Mouse (Mus musculus) frontal cortex, adult (tissue): ENCODE results near the gene Gpr156.
"Not testable (repeated sequence)": the region's sequence is repeated elsewhere in the genome, so short reads cannot be mapped to it uniquely, and the experiment has no call there.

Experiments
- ATAC-seq: cut with Nextera tagmentation; 2 replicates; pipeline ENCODE4 v1.9.2; 2017; ENCODE audit warnings: mild to moderate bottlenecking, moderate library complexity, mixed read lengths; ENCODE audit not compliant: low TSS enrichment

The Gpr156 gene

DNA sequence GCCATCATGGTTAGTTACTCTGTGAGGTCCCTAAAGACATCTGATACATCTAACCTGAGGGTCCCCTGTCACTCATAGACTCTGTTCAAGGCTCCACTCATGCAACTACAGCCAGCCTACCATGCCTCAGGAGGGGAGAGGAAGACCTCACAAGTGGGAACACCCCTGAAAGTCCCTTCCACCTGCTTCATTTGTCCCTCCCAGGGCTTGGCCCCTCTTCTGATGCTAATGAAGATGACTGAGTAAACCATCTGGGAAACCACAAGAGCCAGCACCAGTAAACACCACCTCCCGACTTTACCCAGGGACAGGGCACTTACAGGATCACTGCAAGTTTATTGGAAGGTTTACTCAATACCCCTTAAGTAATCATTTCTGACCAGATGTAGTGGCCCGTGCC lies 85.5 kb downstream of the Gpr156 start:
- no peak for ATAC-seq

DNA sequence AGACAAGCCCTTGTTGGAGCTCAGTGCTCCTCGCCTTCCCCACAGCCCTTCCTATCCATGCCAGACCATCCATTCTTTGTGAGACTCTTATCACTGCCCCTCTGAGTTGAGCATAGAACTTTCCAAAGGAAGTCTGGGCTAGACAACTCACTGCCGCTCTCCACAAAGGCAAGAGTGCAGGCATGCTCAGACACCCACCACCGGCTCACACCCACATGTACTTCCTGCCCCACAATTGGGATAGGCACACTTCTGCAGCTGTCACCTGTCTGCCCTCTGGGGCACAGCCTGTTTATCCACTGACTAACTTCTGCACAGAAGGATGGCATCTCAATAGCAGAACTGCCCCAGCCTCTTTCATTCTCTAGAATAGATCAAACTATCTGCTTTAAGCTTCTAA lies 86.2 kb downstream of the Gpr156 start:
- no peak for ATAC-seq

DNA sequence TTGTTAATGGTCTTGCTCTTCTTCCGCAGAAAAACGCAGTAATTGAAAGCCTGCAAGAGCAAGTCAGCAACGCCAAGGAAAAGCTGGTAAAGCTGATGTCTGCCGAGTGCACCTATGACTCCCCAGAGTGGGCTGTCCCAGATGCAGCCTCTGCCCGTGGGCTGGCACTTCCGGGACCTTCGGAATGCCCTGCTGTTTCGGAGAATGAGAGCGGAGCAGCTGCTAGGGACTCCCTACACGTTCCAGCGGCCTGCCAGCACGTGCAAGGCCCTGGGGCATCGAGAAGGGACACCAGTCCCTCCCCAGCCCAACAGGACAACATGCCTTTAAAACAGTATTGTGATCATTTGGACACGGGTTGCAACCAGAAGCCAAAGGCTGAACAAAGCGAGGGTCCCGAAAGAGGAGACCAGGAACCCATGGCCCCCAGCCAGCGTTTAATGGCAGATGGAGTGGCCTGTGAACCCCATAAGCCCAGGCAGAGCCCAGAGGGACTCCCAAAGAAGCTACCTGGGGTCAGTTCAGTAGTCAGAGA lies 88.3 kb downstream of the Gpr156 start:
- no peak for ATAC-seq

DNA sequence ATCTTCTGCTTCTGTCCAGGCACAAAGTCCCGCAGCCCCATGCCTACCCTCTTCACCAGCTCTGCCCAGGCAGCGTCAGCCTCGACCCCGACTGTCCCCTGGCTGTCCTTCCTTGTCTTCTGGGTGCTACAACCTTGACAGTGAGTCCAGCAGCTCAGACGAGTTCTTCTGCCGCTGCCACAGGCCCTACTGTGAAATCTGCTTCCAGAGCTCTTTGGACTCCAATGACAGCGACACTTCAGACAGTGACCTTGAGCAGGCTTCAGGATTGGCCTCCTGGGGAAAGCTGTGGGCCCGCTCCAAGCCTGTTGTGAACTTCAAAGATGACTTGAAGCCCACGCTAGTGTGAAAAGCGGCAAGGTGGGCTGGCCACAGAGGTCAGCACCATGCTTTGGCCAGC lies 89.2 kb downstream of the Gpr156 start:
- no peak for ATAC-seq

DNA sequence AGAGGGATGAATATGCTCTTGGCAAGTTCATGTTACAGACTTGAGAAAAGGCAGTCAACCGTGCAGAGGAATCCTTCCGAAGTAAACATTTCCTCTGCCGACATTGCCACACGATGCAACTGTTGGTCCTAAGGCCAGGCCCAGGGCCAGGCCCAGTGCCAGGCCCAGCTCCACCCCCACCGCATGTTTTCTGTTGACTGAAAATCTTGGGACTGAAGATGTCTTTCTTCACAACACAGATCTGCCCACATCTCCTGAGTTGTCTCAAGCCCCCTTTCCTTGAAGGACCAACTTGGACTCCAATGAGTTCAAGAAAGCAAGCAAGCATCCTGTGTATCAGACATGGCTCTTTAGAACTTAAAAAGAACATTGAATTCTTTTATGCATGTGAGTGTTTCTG lies 92.1 kb downstream of the Gpr156 start:
- no peak for ATAC-seq

DNA sequence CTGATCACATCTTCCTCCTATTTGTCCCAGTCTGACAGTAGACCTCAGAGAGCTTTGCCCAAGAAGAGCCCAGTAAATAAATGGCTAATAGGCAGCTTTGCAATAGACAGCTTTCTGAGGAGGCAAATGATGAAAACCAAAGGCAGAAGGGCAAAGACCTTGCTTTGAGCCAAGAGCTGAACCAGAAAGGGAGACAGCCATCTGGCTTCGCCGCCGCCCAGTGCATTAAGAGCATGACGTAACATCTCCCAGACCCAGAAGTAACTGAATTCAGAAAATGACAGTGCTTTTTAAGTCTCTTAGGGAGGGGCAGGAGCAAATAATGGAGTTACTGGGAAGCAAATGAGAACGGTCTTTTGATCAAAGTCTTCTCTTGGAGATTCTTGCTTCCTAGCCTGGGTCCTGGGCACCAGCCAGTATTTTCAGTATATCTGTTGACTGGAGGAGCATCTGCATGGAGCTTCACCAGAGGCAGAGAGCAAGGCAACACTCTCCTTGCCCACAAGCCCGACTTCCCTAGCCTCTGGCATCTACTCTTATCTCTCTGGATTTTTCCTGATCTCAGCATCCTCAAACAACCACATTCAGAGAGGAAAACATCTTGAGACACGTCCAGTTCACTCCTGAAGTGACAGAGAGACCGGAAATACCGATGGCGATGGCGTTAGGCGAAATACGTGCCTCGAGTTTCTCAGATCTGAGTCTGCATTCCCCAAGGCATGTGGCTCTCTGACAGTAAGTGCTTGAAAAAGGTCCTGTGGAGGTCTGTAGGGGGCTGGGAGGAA lies 92.9 kb downstream of the Gpr156 start:
- ATAC-seq = no peak

DNA sequence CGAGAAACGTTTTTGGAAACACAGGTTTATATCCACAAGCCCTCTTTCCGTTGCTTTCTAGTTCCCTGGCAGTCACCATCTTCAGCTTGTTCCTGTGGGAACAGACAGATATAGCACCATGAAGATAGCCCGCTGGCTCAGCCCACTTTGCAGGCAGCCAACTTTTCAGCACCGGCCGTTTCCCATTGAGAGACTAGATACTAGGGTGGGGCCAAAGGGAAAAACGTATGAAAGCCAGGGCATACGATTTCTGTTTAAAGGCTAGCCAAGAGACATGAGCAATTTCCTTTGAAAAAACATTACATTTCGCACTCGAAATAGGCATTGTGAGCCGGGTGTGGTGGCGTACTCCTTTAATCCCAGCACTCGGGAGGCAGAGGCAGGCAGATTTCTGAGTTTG lies 95.2 kb downstream of the Gpr156 start:
- ATAC-seq = 0 out of 2 replicates have a peak, but pooled peaks have one; percentile 27

DNA sequence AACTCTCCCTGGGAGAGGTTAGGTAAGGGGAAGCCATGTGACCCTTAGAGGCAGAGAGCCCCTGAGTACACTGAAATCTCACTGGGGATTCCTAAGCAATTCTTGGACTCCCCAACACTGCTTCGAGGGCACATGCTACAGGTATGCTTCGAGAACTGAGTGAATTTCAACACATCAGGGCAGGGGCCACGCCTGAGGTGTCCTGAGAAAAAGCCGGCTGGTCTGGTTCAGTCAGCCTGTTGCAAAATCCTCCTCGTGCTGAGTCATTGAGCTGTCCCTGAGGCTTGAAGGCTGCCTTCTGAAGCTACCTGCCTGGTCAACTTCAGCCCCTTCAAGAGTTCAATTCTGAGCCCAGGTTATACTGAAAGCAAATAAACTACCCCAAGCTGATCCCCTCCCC lies 96.1 kb downstream of the Gpr156 start:
- no peak for ATAC-seq

DNA sequence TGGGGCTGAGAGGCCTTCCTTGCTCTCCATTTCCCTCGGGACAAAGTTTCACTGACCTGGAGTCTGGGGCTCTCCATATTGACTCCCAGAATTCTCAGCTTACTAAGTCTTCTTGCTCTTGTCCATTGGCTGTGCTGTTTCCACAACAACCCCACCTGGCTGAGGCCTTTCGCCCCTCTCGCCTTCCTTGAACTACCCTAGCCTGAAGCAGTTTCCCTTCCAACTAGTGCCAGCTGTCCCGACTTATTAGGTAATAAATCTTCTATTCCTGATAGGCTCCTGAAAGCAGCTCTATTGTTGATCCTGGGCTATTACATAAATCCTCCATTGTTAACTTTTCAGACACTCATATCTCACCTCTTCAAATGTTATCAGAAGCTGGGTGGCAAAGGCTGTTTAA lies 96.6 kb downstream of the Gpr156 start:
- no peak for ATAC-seq

DNA sequence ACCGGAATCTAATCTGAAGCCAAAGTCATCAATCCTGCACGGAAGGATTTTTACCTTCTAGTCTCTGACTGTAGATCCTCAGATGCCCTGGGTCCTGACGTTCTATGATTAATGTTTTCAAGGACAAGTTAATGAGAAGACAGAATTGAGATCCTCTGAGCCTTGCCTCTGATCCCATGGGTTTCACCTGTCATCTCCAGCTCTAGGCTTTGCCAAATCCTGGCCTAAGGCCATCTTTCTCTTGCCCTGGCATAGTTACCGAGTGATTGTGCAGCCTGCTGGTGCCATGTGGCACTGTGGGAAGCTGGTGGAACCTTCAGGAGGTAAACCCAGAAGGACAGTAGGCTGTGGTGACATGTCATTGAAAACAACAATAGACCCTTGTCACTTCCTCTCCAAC lies 98.7 kb downstream of the Gpr156 start:
- ATAC-seq = no peak

DNA sequence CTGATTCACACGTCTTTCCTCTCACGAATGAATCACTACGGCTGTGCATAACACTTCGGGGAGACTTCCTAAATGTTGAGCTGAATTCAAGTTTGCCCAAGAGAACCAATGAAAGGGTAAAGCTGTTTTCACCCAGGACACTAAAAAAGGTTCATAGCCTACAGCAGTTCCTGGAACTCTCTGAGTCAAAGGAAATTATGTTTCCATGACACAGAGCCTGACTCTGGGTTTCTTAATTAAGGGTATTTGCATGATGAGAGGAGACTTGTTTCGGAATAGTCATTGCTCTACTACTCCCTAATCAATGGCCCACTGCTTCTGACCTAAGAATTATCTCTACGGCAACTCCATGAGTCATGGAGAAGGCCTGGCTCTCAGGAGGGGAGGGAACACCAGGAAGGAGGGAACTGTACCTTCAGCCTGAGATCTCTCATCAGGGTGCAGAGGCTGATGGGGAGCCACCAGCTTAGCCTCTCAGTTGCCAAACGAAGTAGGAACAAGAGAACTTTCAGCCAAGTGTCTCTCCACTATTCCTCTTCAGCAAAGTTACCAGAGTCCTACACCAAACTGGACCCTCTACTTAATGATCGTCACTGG lies 100.7 kb downstream of the Gpr156 start:
- no peak for ATAC-seq

DNA sequence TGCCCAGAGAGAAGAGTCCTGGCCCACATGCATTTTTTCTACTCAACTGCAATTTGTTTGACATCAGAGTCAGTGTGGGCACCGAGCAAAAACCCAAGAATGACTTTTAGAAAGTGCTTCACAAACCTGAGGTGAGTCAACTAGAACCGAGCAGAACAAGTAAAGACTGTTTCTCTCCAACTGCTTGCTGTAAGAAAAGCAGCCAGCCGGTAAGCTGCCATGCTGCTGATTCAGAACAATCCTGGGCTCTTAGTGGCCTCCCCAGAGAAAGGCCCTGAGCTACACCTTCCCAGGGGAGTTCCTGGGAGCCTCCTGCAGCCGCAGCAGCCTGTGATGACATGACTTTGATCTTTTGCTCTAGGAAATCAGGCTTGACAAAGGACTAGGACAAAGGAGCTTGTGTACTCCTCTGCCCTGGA lies 101.7 kb downstream of the Gpr156 start:
- ATAC-seq = no peak

DNA sequence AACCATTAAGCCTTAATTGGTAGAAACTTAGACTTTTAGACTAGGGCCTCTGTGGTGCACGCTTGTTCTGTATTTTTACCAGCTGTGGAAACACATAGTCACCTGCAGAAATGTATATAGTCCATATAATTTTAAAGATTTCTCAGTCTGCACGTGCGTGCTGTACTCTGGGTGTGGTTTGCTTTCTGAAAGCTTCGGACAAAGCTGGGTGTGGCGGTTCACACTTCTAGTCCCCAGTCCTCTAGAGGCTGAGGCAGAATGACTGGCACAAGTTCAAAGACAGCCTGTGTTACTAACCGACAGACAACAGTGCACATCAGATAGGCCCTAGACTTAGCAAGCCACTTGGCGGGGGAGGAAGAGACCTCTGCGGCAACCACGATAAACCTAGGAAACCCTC lies 116.3 kb downstream of the Gpr156 start:
- ATAC-seq = no peak

DNA sequence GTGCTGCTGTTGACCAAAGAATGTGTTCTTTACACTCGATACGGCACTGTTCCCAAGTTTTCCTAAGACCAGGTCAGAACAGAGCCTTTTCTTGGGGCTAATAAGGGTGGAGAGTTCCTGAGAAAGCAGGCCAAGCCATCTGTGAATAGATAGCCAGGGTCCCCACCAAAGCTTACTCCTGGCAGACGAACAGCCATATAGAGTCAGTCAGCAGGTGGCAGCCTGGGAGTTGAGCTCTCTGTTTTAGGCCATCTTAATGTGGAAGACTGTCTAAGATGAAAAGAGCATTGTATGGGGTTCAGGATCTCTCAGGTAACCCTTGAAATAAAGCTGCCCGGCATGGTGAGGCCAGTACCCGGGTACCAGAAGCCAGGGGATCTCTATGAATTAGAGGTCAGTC lies 116.8 kb downstream of the Gpr156 start:
- no peak for ATAC-seq

DNA sequence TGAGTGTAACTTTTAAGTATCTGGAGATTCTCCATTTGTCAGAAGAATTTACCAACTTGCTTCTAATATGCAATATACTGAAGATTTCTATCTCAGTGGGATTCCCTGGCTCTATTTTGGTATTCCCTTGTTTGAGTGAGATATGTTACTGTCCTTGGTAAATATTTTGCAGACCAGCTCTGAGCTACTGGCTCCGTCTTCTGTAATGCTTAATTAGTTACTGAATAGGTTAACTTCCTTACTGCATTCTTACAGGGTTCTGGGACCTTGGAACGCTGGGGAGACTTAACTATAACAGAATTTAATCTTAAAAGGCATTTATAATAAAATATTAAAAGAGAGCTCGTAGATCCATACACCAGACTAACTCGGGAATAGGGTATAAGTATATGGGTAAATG lies 121.8 kb downstream of the Gpr156 start:
- not testable (repeated sequence) for ATAC-seq

DNA sequence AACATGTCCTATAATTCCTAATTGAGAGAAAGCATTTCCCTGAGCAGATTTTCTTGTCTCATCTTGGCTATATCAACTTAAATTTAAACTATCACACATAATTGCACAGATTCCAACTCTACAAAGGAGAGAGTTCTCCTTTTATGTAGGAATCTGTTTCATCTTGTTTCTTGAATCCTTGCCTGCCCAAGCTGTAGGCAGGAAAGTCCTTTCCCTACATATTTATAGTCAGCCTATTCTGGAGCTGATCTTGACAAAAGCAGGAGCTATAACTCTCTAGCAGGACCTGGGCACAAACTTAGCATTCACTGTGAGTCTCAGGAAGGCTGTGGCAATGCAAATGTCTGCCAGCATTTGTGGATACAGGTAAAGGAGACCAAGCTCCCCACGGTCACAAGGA lies 125.9 kb downstream of the Gpr156 start:
- ATAC-seq = peak; percentile 91

DNA sequence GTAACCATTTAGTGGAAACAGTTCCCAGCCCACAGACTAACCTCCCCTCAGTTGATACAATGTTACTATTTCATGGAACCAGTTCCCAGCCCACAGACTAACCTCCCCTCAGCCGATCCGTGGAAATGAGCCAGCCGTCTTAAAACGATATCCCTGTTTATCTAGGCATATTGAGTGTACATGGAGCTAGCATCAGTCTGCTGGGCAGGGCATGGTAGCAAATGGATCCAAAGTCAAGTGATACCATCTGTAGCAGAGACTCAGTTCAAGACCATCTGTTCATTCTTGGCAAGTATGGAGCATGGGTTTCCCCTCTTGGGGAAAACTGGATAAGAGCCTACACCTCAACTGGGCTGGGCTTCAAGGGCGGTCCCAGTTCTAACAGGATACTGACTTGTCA lies 128.3 kb downstream of the Gpr156 start:
- no peak for ATAC-seq

DNA sequence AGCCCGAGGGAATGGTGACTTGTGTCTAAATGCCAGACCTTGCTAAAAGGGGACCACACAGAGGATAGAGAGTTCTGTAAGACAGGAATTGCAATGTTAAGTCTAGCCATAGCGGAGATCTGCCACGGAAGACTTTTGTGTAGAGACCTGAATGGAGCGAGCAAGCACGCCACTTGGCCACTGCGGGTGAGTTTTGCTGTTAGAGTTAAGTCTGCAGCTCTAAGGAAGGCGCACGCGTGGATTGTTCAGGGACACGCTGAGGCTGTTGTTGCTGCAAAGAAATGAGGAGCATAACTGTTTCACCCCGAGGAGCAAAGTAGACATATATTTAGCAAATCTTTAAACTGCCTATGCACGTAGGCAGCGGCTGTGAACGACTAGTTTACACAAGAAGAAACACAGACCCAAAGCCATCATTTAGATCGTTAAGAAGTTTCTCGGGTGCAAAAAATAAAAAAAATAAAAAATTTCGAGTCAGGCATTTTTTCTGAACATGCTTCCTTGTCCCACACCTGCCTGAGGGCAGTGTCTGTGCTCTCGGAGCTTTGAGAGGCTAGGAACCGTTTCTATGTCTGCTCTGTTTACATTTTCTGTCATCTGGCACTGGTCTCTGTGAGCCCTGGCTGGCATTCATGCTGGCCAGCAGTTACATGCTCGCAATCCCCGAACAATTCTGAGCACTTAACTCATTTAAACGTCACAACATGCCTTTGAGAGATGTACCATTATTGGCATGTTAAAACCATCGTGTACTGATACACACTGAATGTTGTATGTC lies 131.7 kb downstream of the Gpr156 start:
- peak; percentile 92 for ATAC-seq
